In genomic region chr6:52967557-52968270, GRCm38 (mm10) we compare ENCODE assay signal across 14 mouse cellular contexts.
DNase-seq lines count a peak whose midpoint lies in the region; ATAC-seq and TF ChIP-seq lines count a peak whose summit lies in the region.
"Had no signal": no experiment of that assay in that cellular context is flagged by ENCODE, and none has a peak within 500 bp of the region (broad histone marks: within the 10 kb centered on the region; RNA-seq: fewer than 3 reads in every experiment).

No protein-coding gene starts in this region.

- no peak overlapping the region for H3K4me2 ChIP-seq in heart, embryonic 12.5 days
- H3K4me2 ChIP-seq in limb, embryonic 13.5 days (replicated peaks), result 0 out of 2 replicates have a peak overlapping the region, but pooled peaks have one; percentile 23
- H3K4me2 ChIP-seq in forebrain, embryonic 16.5 days (ENCODE audit: low read length), result no peak overlapping the region
- H3K4me2 ChIP-seq in hindbrain, postnatal 0 days (ENCODE audit: low read depth, low read length), result no peak overlapping the region
- H3K4me2 ChIP-seq: midbrain, embryonic 11.5 days had no signal

- ATAC-seq in heart, embryonic 12.5 days (ENCODE audit: insufficient number of reproducible peaks, low FRiP score), result no peak
- peak; percentile 52 for ATAC-seq in limb, embryonic 13.5 days (ENCODE audit: low FRiP score, low read depth)
- ATAC-seq in forebrain, embryonic 16.5 days, result no peak
- ATAC-seq in hindbrain, postnatal 0 days, result no peak

- H3K27ac ChIP-seq in heart, embryonic 12.5 days (ENCODE audit: poor library complexity, severe bottlenecking), result peak overlapping the region; percentile 53; the same call in 1 of the 2 replicates
- H3K27ac ChIP-seq in limb, embryonic 13.5 days, result peak overlapping the region; percentile 66
- H3K27ac ChIP-seq in forebrain, embryonic 16.5 days (ENCODE audit: low read length), result no peak overlapping the region
- no peak overlapping the region for H3K27ac ChIP-seq in hindbrain, postnatal 0 days
- H3K27ac ChIP-seq: hindbrain, embryonic 10.5 days had no signal

- intact Hi-C loops in heart, postnatal 14 days (cut with DNase I), result loop anchor here (5.0 to 10.0 kb wide), 2 partner anchors 177 to 710 kb away; no protein-coding TSS in a partner anchor

- no peak overlapping the region for H3K9ac ChIP-seq in heart, embryonic 12.5 days
- no peak overlapping the region for H3K9ac ChIP-seq in limb, embryonic 13.5 days
- no peak overlapping the region for H3K9ac ChIP-seq in forebrain, embryonic 16.5 days (replicated peaks; ENCODE audit: low read depth, low read length)
- H3K9ac ChIP-seq in hindbrain, postnatal 0 days (replicated peaks; ENCODE audit: low read length), result no peak overlapping the region

- no peaks in the 10 kb centered on the region for H3K27me3 ChIP-seq in heart, embryonic 12.5 days (replicated peaks)
- H3K27me3 ChIP-seq in limb, embryonic 13.5 days, result peaks cover 3% of the 10 kb centered on the region; the same call in 1 of the 2 replicates
- H3K27me3 ChIP-seq in forebrain, embryonic 16.5 days (replicated peaks; ENCODE audit: control insufficient read depth, insufficient read depth, low read length), result no peaks in the 10 kb centered on the region
- H3K27me3 ChIP-seq in hindbrain, postnatal 0 days (ENCODE audit: insufficient read depth, low read length), result no peaks in the 10 kb centered on the region

- no peaks in the 10 kb centered on the region for H3K9me3 ChIP-seq in heart, embryonic 12.5 days (replicated peaks)
- no peaks in the 10 kb centered on the region for H3K9me3 ChIP-seq in limb, embryonic 13.5 days
- H3K9me3 ChIP-seq in forebrain, embryonic 16.5 days (ENCODE audit: control insufficient read depth, low read length), result no peaks in the 10 kb centered on the region
- H3K9me3 ChIP-seq in hindbrain, postnatal 0 days (ENCODE audit: low read length), result no peaks in the 10 kb centered on the region
- H3K9me3 ChIP-seq: hindbrain, embryonic 10.5 days had no signal

- no peak for DNase-seq in heart, postnatal 14 days
- DNase-seq in testis, postnatal 10 days (ENCODE audit: low spot score), result peak; percentile 35
- no peak for DNase-seq in testis, postnatal 14 days (ENCODE audit: low spot score)
- no peak for DNase-seq in hindbrain, postnatal 0 days (ENCODE audit: low spot score)
- no peak for DNase-seq in cerebellum, postnatal 25 days
- DNase-seq: adrenal gland, postnatal 14 days; B cell, adult 2 months; kidney, adult 9 months; layer of hippocampus, adult 9-11 months had no signal

- H3K4me3 ChIP-seq in heart, embryonic 12.5 days, result no peak overlapping the region
- no peak overlapping the region for H3K4me3 ChIP-seq in limb, embryonic 13.5 days
- H3K4me3 ChIP-seq in forebrain, embryonic 16.5 days (replicated peaks; ENCODE audit: low read length), result no peak overlapping the region
- H3K4me3 ChIP-seq in hindbrain, postnatal 0 days (ENCODE audit: low read length), result no peak overlapping the region
- H3K4me3 ChIP-seq: hindbrain, embryonic 10.5 days had no signal

- 29% methylated on average over 10 of the region's 10 CpGs for WGBS in heart, embryonic 12.5 days
- 13% methylated on average over 10 of the region's 10 CpGs for WGBS in limb, embryonic 13.5 days
- WGBS in forebrain, embryonic 16.5 days, result 48% methylated on average over 10 of the region's 10 CpGs
- 72% methylated on average over 10 of the region's 10 CpGs for WGBS in hindbrain, postnatal 0 days

- TF ChIP-seq CTCF in hindbrain, postnatal 0 days (IDR thresholded peaks at IDR 0.05; ENCODE audit: low read depth), result no peak

- no peaks in the 10 kb centered on the region for H3K36me3 ChIP-seq in heart, embryonic 12.5 days
- no peaks in the 10 kb centered on the region for H3K36me3 ChIP-seq in limb, embryonic 13.5 days
- H3K36me3 ChIP-seq in forebrain, embryonic 16.5 days (ENCODE audit: control insufficient read depth, insufficient read depth), result no peaks in the 10 kb centered on the region
- no peaks in the 10 kb centered on the region for H3K36me3 ChIP-seq in hindbrain, postnatal 0 days (ENCODE audit: insufficient read depth, low read length)
- H3K36me3 ChIP-seq: hindbrain, embryonic 10.5 days had no signal

- peaks cover 52% of the 10 kb centered on the region for H3K4me1 ChIP-seq in heart, embryonic 12.5 days (replicated peaks)
- H3K4me1 ChIP-seq in limb, embryonic 13.5 days, result peaks cover 66% of the 10 kb centered on the region
- peaks cover 19% of the 10 kb centered on the region for H3K4me1 ChIP-seq in forebrain, embryonic 16.5 days (replicated peaks; ENCODE audit: control insufficient read depth, insufficient read depth, low read length)
- H3K4me1 ChIP-seq in hindbrain, postnatal 0 days (ENCODE audit: insufficient read depth, low read length), result 0 out of 2 replicates have a peak, but pooled peaks cover 11% of the 10 kb centered on the region

Comparison
In these comparisons a context has a peak if more than half of its experiments do, and no peak if none do; other contexts are left out.
1. H3K27ac ChIP-seq: peak in heart, embryonic 12.5 days (single experiment) and limb, embryonic 13.5 days (single experiment); none in forebrain, embryonic 16.5 days (single experiment) and hindbrain, postnatal 0 days (single experiment).